Mouse (Mus musculus) intestine, postnatal 0 days (tissue): ENCODE results near the gene Rad9a. TPM values are rescaled to one million over a fixed set of nuclear protein-coding genes. Genes with fewer than 3 reads are reported as not detected.

Source experiments
- ATAC-seq: fragments of 200-750 bp; cut with Nextera tagmentation; 2 replicates; pipeline ENCODE4 v1.8.0; 2017; ENCODE audit warnings: mild to moderate bottlenecking, moderate TSS enrichment, moderate library complexity
- H3K27ac ChIP-seq: fragments of 300-500 bp; sonication (generic); 2 replicates; pipeline ENCODE4 v1.5.1; 2014; ENCODE audit warnings: mild to moderate bottlenecking, low read depth, low read length, moderate library complexity
- H3K27me3 ChIP-seq: fragments of 300-500 bp; sonication (generic); replicated peaks from 2 replicates; pipeline ENCODE4 v1.6.1; 2014; ENCODE audit warnings: low read length, mixed read lengths; ENCODE audit not compliant: control insufficient read depth, insufficient read depth
- H3K36me3 ChIP-seq: fragments of 300-500 bp; sonication (generic); 2 replicates; pipeline ENCODE4 v1.6.1; 2014; ENCODE audit warnings: mild to moderate bottlenecking, moderate library complexity; ENCODE audit not compliant: control insufficient read depth, insufficient read depth
- H3K4me1 ChIP-seq: fragments of 300-500 bp; sonication (generic); replicated peaks from 2 replicates; pipeline ENCODE4 v1.6.1; 2014; ENCODE audit warnings: antibody characterized with exemption, low read length, mixed read lengths; ENCODE audit not compliant: control insufficient read depth, insufficient read depth
- H3K4me2 ChIP-seq: fragments of 300-500 bp; sonication (generic); replicated peaks from 2 replicates; pipeline ENCODE4 v1.6.1; 2014; ENCODE audit warnings: low read depth, mild to moderate bottlenecking, moderate library complexity
- H3K4me3 ChIP-seq: fragments of 300-500 bp; sonication (generic); 2 replicates; pipeline ENCODE4 v1.5.1; 2014; ENCODE audit warnings: low read depth, low read length
- H3K9ac ChIP-seq: fragments of 300-500 bp; sonication (generic); 2 replicates; pipeline ENCODE4 v1.6.1; 2014; ENCODE audit warnings: mild to moderate bottlenecking, low read depth, low read length
- H3K9me3 ChIP-seq: fragments of 300-500 bp; sonication (generic); 2 replicates; pipeline ENCODE4 v1.6.1; 2016; ENCODE audit warnings: mixed run types; ENCODE audit not compliant: control insufficient read depth
- CTCF ChIP-seq: sonication (generic); IDR thresholded peaks from 2 replicates; pipeline ENCODE4 v1.5.1; 2016; ENCODE audit warnings: low read depth, mild to moderate bottlenecking, control low read depth, antibody characterized with exemption, moderate library complexity
- WGBS: fragments of 180-500 bp; shearing (Covaris S2); extraction: QIAGEN DNeasy Blood & Tissue Kit; methylation state at CpG from one replicate; pipeline ENCODE4 v1.1.7; 2014; 5-methylcytosine and 5-hydroxymethylcytosine counted together
- polyA plus RNA-seq: library from polyadenylated mRNA; unstranded; fragments of >200 nt; fragmentation: Nextera tagmentation; extraction: Ambion mirVana; gene quantifications from 2 replicates; pipeline ENCODE4 v1.2.1, GENCODE M21; 2015

The Rad9a gene
- polyA plus RNA-seq, 1 experiment from 2014 or later, result 12.3 TPM

GRCm38 (mm10) chr19:4196548-4196947 lies 4.9 kb downstream of the Rad9a start:
- no peak for ATAC-seq
- no peak overlapping the region for H3K9ac ChIP-seq
- H3K4me3 ChIP-seq, result no peak overlapping the region
- H3K4me1 ChIP-seq, result peaks cover 14% of the 10 kb centered on the region
- WGBS, result 11% methylated on average over 5 of the region's 5 CpGs
- no peaks in the 10 kb centered on the region for H3K9me3 ChIP-seq
- H3K27ac ChIP-seq, result peak overlapping the region; percentile 36; the same call in 1 of the 2 replicates
- no peak overlapping the region for H3K4me2 ChIP-seq
- H3K27me3 ChIP-seq, result no peaks in the 10 kb centered on the region
- peaks cover 46% of the 10 kb centered on the region for H3K36me3 ChIP-seq
- no peak for TF ChIP-seq CTCF

GRCm38 (mm10) chr19:4196048-4196447 lies 5.4 kb downstream of the Rad9a start:
- no peak for ATAC-seq

GRCm38 (mm10) chr19:4194776-4195650 lies 6.4 kb downstream of the Rad9a start:
- 76% methylated on average over 12 of the region's 12 CpGs for WGBS
- Histone ChIP-seq H3K27ac (no peak overlapping the region), H3K4me2 (no peak overlapping the region), H3K4me3 (no peak overlapping the region), H3K4me1 (peaks cover 9% of the 10 kb centered on the region), H3K27me3 (no peaks in the 10 kb centered on the region), H3K9me3 (no peaks in the 10 kb centered on the region), H3K9ac (no peak overlapping the region), H3K36me3 (peaks cover 46% of the 10 kb centered on the region)
- no peak for TF ChIP-seq CTCF
- ATAC-seq, result no peak

More at GRCm38 (mm10) chr19:4196048-4196447, 5.4 kb downstream of the Rad9a start:
- H3K4me2 ChIP-seq, result no peak overlapping the region
- H3K4me1 ChIP-seq, result peaks cover 14% of the 10 kb centered on the region
- no peaks in the 10 kb centered on the region for H3K27me3 ChIP-seq
- H3K9ac ChIP-seq, result no peak overlapping the region
- no peak for TF ChIP-seq CTCF
- no peak overlapping the region for H3K27ac ChIP-seq
- 42% methylated on average over 2 of the region's 2 CpGs for WGBS
- peaks cover 46% of the 10 kb centered on the region for H3K36me3 ChIP-seq
- no peaks in the 10 kb centered on the region for H3K9me3 ChIP-seq
- no peak overlapping the region for H3K4me3 ChIP-seq

- no peak for ATAC-seq
- Histone ChIP-seq H3K27me3 (no peaks in the 10 kb centered on the region), H3K4me1 (peaks cover 9% of the 10 kb centered on the region), H3K9ac (no peak overlapping the region), H3K4me3 (no peak overlapping the region), H3K36me3 (peaks cover 39% of the 10 kb centered on the region), H3K9me3 (no peaks in the 10 kb centered on the region), H3K27ac (no peak overlapping the region), H3K4me2 (no peak overlapping the region)
- TF ChIP-seq CTCF, result no peak
- WGBS, result 73% methylated on average over 8 of the region's 8 CpGs
Measured at GRCm38 (mm10) chr19:4194021-4194724, 7.3 kb downstream of the Rad9a start.

GRCm38 (mm10) chr19:4193129-4193528 lies 8.3 kb downstream of the Rad9a start:
- Histone ChIP-seq H3K27ac (peak overlapping the region; percentile 94; the same call in 1 of the 2 replicates), H3K4me3 (peak overlapping the region; percentile 93), H3K9me3 (no peaks in the 10 kb centered on the region), H3K36me3 (peaks cover 38% of the 10 kb centered on the region), H3K4me2 (peak overlapping the region; percentile 75), H3K9ac (peak overlapping the region; percentile 92), H3K27me3 (no peaks in the 10 kb centered on the region), H3K4me1 (peaks cover 9% of the 10 kb centered on the region)
- no peak for ATAC-seq
- TF ChIP-seq CTCF, result no peak
- 37% methylated on average over 6 of the region's 6 CpGs for WGBS

- Histone ChIP-seq H3K27me3 (no peaks in the 10 kb centered on the region), H3K27ac (peak overlapping the region; percentile 94), H3K36me3 (peaks cover 35% of the 10 kb centered on the region), H3K9ac (peak overlapping the region; percentile 92), H3K9me3 (no peaks in the 10 kb centered on the region), H3K4me1 (peaks cover 9% of the 10 kb centered on the region), H3K4me2 (peak overlapping the region; percentile 75), H3K4me3 (peak overlapping the region; percentile 93)
- TF ChIP-seq CTCF, result no peak
- WGBS, result under 1% methylated on average over 44 of the region's 52 CpGs
- ATAC-seq, result peak; percentile 37
Measured at GRCm38 (mm10) chr19:4192251-4192985, 9.0 kb downstream of the Rad9a start.
